Mouse (Mus musculus) stomach, postnatal 0 days (tissue): ENCODE results near the gene 9530068E07Rik.
A peak's percentile ranks its signal among the peaks of the same experiment; 100 is the strongest.

ENCODE experiments used
- CTCF ChIP-seq: IDR thresholded peaks from 2 replicates; pipeline ENCODE4 v1.5.1; 2016; ENCODE audit warnings: antibody characterized with exemption, low read depth, mild to moderate bottlenecking, moderate library complexity
- EP300 ChIP-seq: optimal IDR thresholded peaks from 2 replicates; pipeline ENCODE3; 2016; ENCODE audit warnings: antibody characterized with exemption

- TF ChIP-seq CTCF (peak; percentile 15; the same call in 1 of the 2 replicates), EP300 (no peak)
Measured at GRCm38 (mm10) chr11:52361287-52361921, 34.8 kb upstream of the 9530068E07Rik start.
